8 mouse cellular contexts compared by ENCODE assay signal in genomic region chr19:24999201-24999886, GRCm38 (mm10). TPM values are rescaled to one million over a fixed set of nuclear protein-coding genes. Genes with fewer than 3 reads are reported as not detected.
A peak's percentile ranks its signal among the peaks of the same experiment; 100 is the strongest.
DNase-seq lines count a peak whose midpoint lies in the region; ATAC-seq and TF ChIP-seq lines count a peak whose summit lies in the region.

Gene Dock8, plus strand, starts transcription at chr19:24999534.

- H3K4me1 ChIP-seq in forebrain, embryonic 12.5 days = peaks cover 16% of the 10 kb centered on the region
- peaks cover 11% of the 10 kb centered on the region for H3K4me1 ChIP-seq in heart, postnatal 0 days (ENCODE audit: control insufficient read depth, insufficient read depth)
- H3K4me1 ChIP-seq in liver, embryonic 16.5 days (ENCODE audit: control insufficient read depth, low read depth, low read length) = peaks cover 20% of the 10 kb centered on the region
- peaks cover 7% of the 10 kb centered on the region; the same call in 1 of the 2 replicates for H3K4me1 ChIP-seq in stomach, embryonic 16.5 days (ENCODE audit: control insufficient read depth, insufficient read depth, low read length)

- H3K9ac ChIP-seq in forebrain, embryonic 12.5 days = peak within 1 kb of the TSS; percentile 51
- peak within 1 kb of the TSS; percentile 62 for H3K9ac ChIP-seq in heart, postnatal 0 days (replicated peaks; ENCODE audit: low read depth, low read length)
- H3K9ac ChIP-seq in liver, embryonic 16.5 days (ENCODE audit: low read depth, low read length) = peak within 1 kb of the TSS; percentile 69
- peak within 1 kb of the TSS; percentile 76 for H3K9ac ChIP-seq in stomach, embryonic 16.5 days (ENCODE audit: low read length)

- no peak for TF ChIP-seq EP300 in heart, postnatal 0 days (IDR thresholded peaks at IDR 0.05; ENCODE audit: low read depth)

- H3K27ac ChIP-seq in forebrain, embryonic 12.5 days = no peak within 1 kb of the TSS
- peak within 1 kb of the TSS; percentile 64 for H3K27ac ChIP-seq in heart, postnatal 0 days (ENCODE audit: low read depth)
- H3K27ac ChIP-seq in liver, embryonic 16.5 days (ENCODE audit: low read length) = peak within 1 kb of the TSS; percentile 75
- peak within 1 kb of the TSS; percentile 63 for H3K27ac ChIP-seq in stomach, embryonic 16.5 days (ENCODE audit: low read length)

- peak; percentile 86 for DNase-seq in A20 (ENCODE audit: low read depth, low spot score)
- DNase-seq in adrenal gland, postnatal 10 days = peak; percentile 82
- DNase-seq in heart, postnatal 0 days (ENCODE audit: low spot score) = peak; percentile 43
- peak; percentile 82 to 90 for DNase-seq in kidney, postnatal 25 days
- DNase-seq in neural tube, embryonic 10.5 days (ENCODE audit: extremely low spot score, low spot score) = peak; percentile 71

- peak within 1 kb of the TSS; percentile 71 for H3K4me3 ChIP-seq in forebrain, embryonic 12.5 days (replicated peaks)
- peak within 1 kb of the TSS; percentile 88 for H3K4me3 ChIP-seq in heart, postnatal 0 days (ENCODE audit: low read depth, low read length)
- H3K4me3 ChIP-seq in liver, embryonic 16.5 days (ENCODE audit: low read depth, low read length) = peak within 1 kb of the TSS; percentile 73
- H3K4me3 ChIP-seq in stomach, embryonic 16.5 days (replicated peaks; ENCODE audit: low read length) = peak within 1 kb of the TSS; percentile 63

- peaks cover 67% of the 10 kb centered on the region for H3K27me3 ChIP-seq in forebrain, embryonic 12.5 days
- H3K27me3 ChIP-seq in heart, postnatal 0 days (ENCODE audit: control insufficient read depth, insufficient read depth, low read length) = 0 out of 2 replicates have a peak, but pooled peaks cover 6% of the 10 kb centered on the region
- H3K27me3 ChIP-seq in liver, embryonic 16.5 days (ENCODE audit: control insufficient read depth, insufficient read depth, low read depth, low read length) = peaks cover 2% of the 10 kb centered on the region
- H3K27me3 ChIP-seq in stomach, embryonic 16.5 days (ENCODE audit: control insufficient read depth, insufficient read depth, low read length) = no peaks in the 10 kb centered on the region; the same call in 1 of the 2 replicates

- peak within 1 kb of the TSS; percentile 98 for H3K4me2 ChIP-seq in forebrain, embryonic 12.5 days
- peak within 1 kb of the TSS; percentile 97 for H3K4me2 ChIP-seq in heart, postnatal 0 days (ENCODE audit: low read depth, low read length)
- peak within 1 kb of the TSS; percentile 93 for H3K4me2 ChIP-seq in liver, embryonic 16.5 days (ENCODE audit: low read depth, low read length)
- peak within 1 kb of the TSS; percentile 70 for H3K4me2 ChIP-seq in stomach, embryonic 16.5 days (ENCODE audit: low read depth, low read length)

- TF ChIP-seq CTCF in heart, postnatal 0 days (IDR thresholded peaks at IDR 0.05; ENCODE audit: low read depth) = no peak

- ATAC-seq in forebrain, embryonic 12.5 days (ENCODE audit: low FRiP score) = 0 out of 2 replicates have a peak, but pooled peaks have one; percentile 39
- peak; percentile 83 for ATAC-seq in heart, postnatal 0 days (ENCODE audit: insufficient read depth, low read depth)
- peak; percentile 85 for ATAC-seq in liver, embryonic 16.5 days (ENCODE audit: low read depth)
- peak; percentile 90 for ATAC-seq in stomach, embryonic 16.5 days (ENCODE audit: insufficient read depth, low FRiP score)

- no peaks in the 10 kb centered on the region for H3K9me3 ChIP-seq in forebrain, embryonic 12.5 days
- H3K9me3 ChIP-seq in heart, postnatal 0 days (replicated peaks; ENCODE audit: control insufficient read depth, low read length) = no peaks in the 10 kb centered on the region
- H3K9me3 ChIP-seq in liver, embryonic 16.5 days (replicated peaks; ENCODE audit: control insufficient read depth, low read length) = no peaks in the 10 kb centered on the region
- no peaks in the 10 kb centered on the region for H3K9me3 ChIP-seq in stomach, embryonic 16.5 days (replicated peaks; ENCODE audit: control insufficient read depth, low read length)

- no peaks in the 10 kb centered on the region for H3K36me3 ChIP-seq in forebrain, embryonic 12.5 days (replicated peaks)
- no peaks in the 10 kb centered on the region for H3K36me3 ChIP-seq in heart, postnatal 0 days (replicated peaks; ENCODE audit: control insufficient read depth, insufficient read depth, low read length)
- no peaks in the 10 kb centered on the region for H3K36me3 ChIP-seq in liver, embryonic 16.5 days (ENCODE audit: control insufficient read depth, insufficient read depth)
- H3K36me3 ChIP-seq in stomach, embryonic 16.5 days (ENCODE audit: control insufficient read depth, insufficient read depth, low read length) = no peaks in the 10 kb centered on the region

- under 1% methylated on average over 99 of the region's 109 CpGs for WGBS in forebrain, embryonic 12.5 days
- WGBS in heart, postnatal 0 days = under 1% methylated on average over 85 of the region's 109 CpGs
- WGBS in liver, embryonic 16.5 days (ENCODE audit: insufficient replicate concordance) = under 1% methylated on average over 97 of the region's 109 CpGs
- under 1% methylated on average over 106 of the region's 109 CpGs for WGBS in stomach, embryonic 16.5 days

RNA-seq across cellular contexts. Expression of gene Dock8, which starts in this region (rescaled TPM):
- 10 to 100 TPM; 23.0 to 29.0 TPM for total RNA-seq in adrenal gland, postnatal 10 days (2021)
- polyA plus RNA-seq in forebrain, embryonic 12.5 days (2016; fragmentation: Nextera tagmentation; extraction: Ambion mirVana) = 1.3 TPM in 2 replicates
- 1.3 and 6.0 TPM in 2 replicates for total RNA-seq in heart, postnatal 0 days (2014; rRNA removed; ENCODE audit: low replicate concordance)
- polyA plus RNA-seq in heart, postnatal 0 days (2015; fragmentation: Nextera tagmentation; extraction: Ambion mirVana) = 1.6 and 2.4 TPM in 2 replicates
- polyA plus RNA-seq in liver, embryonic 16.5 days (2015; fragmentation: Nextera tagmentation; extraction: Ambion mirVana) = 6.2 and 8.4 TPM in 2 replicates
- polyA plus RNA-seq in stomach, embryonic 16.5 days (2015; fragmentation: Nextera tagmentation; extraction: Ambion mirVana) = 6.7 and 9.0 TPM in 2 replicates

Comparison
In these comparisons a context has a peak if more than half of its experiments do, and no peak if none do; other contexts are left out.
1. ATAC-seq: peak in every context shown above with its lines; median percentile 90 in stomach, embryonic 16.5 days; 85 in liver, embryonic 16.5 days; 83 in heart, postnatal 0 days; 39 in forebrain, embryonic 12.5 days.